Mouse (Mus musculus): ENCODE results near the gene Ap1s3. TPM values are rescaled to one million over a fixed set of nuclear protein-coding genes. Genes with fewer than 3 reads are reported as not detected.
"Not testable (repeated sequence)": the region's sequence is repeated elsewhere in the genome, so short reads cannot be mapped to it uniquely, and the experiment has no call there.

Ap1s3 gene
- polyA plus RNA-seq, 1 experiment from 2014 or later = 0.39 TPM

DNA sequence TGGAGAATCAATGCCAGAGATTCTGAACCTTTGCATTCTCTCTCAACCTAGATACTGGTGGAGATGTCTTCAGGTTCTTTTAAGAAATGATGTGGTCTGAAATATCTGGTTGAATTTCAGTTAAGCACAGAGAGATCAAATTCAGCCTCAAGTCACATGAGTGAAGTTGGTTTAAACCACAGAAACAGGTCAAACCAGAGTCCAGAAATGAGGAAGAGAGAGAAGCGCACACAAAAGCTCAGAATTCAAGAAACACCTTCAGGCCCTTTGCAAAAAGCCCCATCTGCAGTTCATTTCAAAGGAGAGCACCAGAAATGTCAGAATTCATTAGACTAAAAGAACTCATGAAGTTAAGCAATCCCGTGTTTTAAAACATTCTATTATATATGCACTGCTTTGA is 52.3 kb downstream of the Ap1s3 start:
- no peak overlapping the region for H3K4me2 ChIP-seq (replicated peaks)
- no peak overlapping the region for H3K4me3 ChIP-seq (replicated peaks)
- no peaks in the 10 kb centered on the region for H3K9me3 ChIP-seq
- no peaks in the 10 kb centered on the region for H3K36me3 ChIP-seq
- H3K9ac ChIP-seq = no peak overlapping the region
- no peak overlapping the region for H3K27ac ChIP-seq
- ATAC-seq = no peak
- WGBS = 87% methylated on average over 2 of the region's 2 CpGs
- no peaks in the 10 kb centered on the region for H3K4me1 ChIP-seq (replicated peaks)
- H3K27me3 ChIP-seq (replicated peaks) = no peaks in the 10 kb centered on the region

DNA sequence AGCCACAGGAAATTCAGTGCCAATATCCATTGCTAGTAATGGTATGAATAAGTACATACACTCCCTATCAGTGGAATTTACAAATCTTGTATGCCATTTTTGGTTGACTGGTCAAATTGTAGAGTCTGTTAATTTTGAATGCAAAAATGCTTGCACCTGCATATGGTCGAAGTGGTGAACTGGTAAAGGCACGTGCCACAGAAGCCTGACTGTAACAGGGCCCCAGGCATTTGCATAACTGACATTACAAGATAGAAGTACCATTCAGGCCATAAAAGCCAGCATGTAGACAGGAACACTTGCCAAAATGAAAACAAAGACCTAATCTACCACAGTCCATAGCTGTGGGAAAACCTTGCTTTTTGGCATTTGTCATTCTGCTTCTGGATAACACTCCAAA is 55.3 kb downstream of the Ap1s3 start:
- H3K9me3 ChIP-seq = no peaks in the 10 kb centered on the region
- no peak overlapping the region for H3K9ac ChIP-seq
- H3K4me2 ChIP-seq (replicated peaks) = no peak overlapping the region
- 89% methylated on average over 2 of the region's 2 CpGs for WGBS
- H3K27ac ChIP-seq = no peak overlapping the region
- H3K4me3 ChIP-seq (replicated peaks) = no peak overlapping the region
- no peak for ATAC-seq
- H3K4me1 ChIP-seq (replicated peaks) = no peaks in the 10 kb centered on the region
- H3K27me3 ChIP-seq (replicated peaks) = no peaks in the 10 kb centered on the region
- no peaks in the 10 kb centered on the region for H3K36me3 ChIP-seq

DNA sequence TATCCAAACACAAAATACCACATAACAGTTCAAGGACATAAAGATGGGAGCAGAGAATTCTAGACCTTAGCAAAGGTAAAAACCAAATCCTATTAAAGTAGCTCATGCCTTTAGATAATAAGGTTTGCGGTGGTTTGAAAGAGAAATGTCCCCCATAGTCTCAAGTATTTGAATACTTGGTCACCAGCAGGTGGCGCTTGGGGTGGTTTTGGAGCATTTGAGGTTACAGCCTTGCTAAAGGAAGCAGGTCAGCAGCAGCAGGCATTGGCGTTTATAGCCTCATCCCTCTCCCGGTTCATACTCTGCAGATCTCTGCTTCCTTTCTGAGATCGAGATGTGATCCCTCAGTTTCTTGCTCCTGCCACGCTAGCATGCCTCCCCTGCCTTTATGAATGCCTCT is 57.3 kb downstream of the Ap1s3 start:
- Histone ChIP-seq H3K9ac (no peak overlapping the region), H3K36me3 (no peaks in the 10 kb centered on the region), H3K27ac (no peak overlapping the region), H3K4me3 (replicated peaks) (no peak overlapping the region), H3K4me1 (replicated peaks) (no peaks in the 10 kb centered on the region), H3K4me2 (replicated peaks) (no peak overlapping the region), H3K27me3 (replicated peaks) (no peaks in the 10 kb centered on the region), H3K9me3 (no peaks in the 10 kb centered on the region)
- no peak for ATAC-seq
- WGBS = 95% methylated on average over 6 of the region's 6 CpGs

DNA sequence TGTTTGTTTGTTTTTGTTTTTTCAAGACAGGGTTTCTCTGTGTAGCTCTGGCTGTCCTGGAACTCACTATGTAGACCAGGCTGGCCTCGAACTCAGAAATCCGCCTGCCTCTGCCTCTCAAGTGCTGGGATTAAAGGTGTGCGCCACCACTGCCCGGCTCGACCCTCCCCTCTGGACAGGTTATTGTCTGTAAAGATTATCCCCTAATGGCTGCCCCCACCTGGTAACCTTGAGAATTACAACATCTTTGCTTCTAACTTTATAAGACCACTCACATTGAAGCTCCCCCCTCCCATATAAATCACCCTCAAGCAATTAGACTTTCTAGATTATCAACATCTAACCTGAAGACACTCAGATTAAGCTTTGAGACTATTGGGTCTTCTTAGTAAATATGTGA is 60.5 kb downstream of the Ap1s3 start:
- H3K4me2 ChIP-seq (replicated peaks); ATAC-seq; H3K36me3 ChIP-seq; H3K27me3 ChIP-seq (replicated peaks); H3K9ac ChIP-seq; H3K9me3 ChIP-seq; H3K27ac ChIP-seq; H3K4me3 ChIP-seq (replicated peaks); H3K4me1 ChIP-seq (replicated peaks): not testable (repeated sequence)
- WGBS = over 99% methylated on average over 5 of the region's 5 CpGs

DNA sequence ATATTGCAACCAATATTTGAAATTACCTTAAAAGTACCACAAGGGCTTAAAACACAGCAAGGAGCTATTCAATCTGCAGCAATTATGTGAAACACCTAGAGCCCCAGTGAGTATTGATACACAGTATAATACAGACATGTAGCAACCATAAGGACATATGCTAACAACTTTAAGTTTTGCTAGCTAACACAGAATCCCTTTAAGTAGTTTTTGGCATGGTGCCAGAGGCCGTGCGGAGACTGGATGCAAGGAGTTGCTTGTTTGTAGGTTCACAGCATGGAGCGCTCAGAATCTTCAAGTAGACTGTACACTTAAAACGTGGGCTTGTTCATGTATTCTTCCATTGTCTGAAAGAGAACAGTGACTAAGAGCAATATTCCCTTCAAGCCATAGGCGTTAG is 62.9 kb downstream of the Ap1s3 start:
- H3K27me3 ChIP-seq (replicated peaks); ATAC-seq; H3K9me3 ChIP-seq; H3K27ac ChIP-seq; H3K4me3 ChIP-seq (replicated peaks); H3K4me2 ChIP-seq (replicated peaks); H3K4me1 ChIP-seq (replicated peaks); H3K36me3 ChIP-seq; H3K9ac ChIP-seq: not testable (repeated sequence)
- WGBS = 49% methylated on average over 5 of the region's 5 CpGs

- ATAC-seq = no peak
- no peak overlapping the region for H3K4me2 ChIP-seq (replicated peaks)
- H3K27ac ChIP-seq = no peak overlapping the region
- no peak overlapping the region for H3K9ac ChIP-seq
- no peaks in the 10 kb centered on the region for H3K36me3 ChIP-seq
- 80% methylated on average over 2 of the region's 2 CpGs for WGBS
- H3K4me1 ChIP-seq (replicated peaks) = no peaks in the 10 kb centered on the region
- H3K4me3 ChIP-seq (replicated peaks) = no peak overlapping the region
- H3K9me3 ChIP-seq = no peaks in the 10 kb centered on the region
- H3K27me3 ChIP-seq (replicated peaks) = no peaks in the 10 kb centered on the region
These were observed 69.3 kb downstream of the Ap1s3 start for GRCm38 (mm10) chr1:79602500-79602899.

DNA sequence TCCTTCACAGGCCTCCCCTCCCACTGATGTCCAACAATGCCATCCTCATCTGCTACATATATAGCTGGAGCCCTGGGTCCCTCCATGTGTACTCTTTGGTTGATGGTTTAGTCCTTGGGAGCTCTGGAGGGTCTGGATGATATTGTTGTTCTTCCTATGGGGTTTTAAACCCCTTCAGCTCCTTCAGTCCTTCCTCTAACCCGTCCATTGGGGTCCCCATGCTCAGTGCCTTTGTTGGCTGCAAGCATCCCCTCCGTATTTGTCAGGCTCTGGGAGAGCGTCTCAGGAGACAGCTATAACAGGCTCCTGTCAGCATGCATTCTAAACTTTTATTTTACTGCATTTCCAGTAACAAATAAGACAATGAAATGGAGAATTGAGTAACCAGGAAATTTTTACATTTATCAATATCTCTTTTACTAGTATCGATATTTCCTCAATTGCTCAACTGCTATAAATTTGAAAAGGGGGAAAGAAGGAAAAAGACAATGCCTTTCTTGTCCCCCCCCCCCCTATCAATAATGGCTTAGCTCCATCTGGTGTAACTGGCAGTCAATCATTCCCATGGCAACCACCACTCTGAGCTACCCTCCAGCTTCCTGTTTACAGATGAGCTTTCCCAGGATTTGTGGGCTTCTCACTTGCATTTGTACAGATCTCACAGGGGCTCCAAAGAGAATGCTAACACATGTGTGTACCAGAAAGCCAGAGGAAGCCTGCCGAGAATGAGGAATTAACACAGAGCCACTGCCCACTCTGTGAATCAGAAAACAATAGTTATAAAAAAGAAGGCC is 73.2 kb downstream of the Ap1s3 start:
- Histone ChIP-seq H3K9me3 (no peaks in the 10 kb centered on the region), H3K27ac (no peak overlapping the region), H3K27me3 (replicated peaks) (no peaks in the 10 kb centered on the region), H3K4me3 (replicated peaks) (no peak overlapping the region), H3K36me3 (no peaks in the 10 kb centered on the region), H3K9ac (no peak overlapping the region), H3K4me2 (replicated peaks) (no peak overlapping the region), H3K4me1 (replicated peaks) (no peaks in the 10 kb centered on the region)
- WGBS = 53% methylated on average over 5 of the region's 5 CpGs
- no peak for ATAC-seq

DNA sequence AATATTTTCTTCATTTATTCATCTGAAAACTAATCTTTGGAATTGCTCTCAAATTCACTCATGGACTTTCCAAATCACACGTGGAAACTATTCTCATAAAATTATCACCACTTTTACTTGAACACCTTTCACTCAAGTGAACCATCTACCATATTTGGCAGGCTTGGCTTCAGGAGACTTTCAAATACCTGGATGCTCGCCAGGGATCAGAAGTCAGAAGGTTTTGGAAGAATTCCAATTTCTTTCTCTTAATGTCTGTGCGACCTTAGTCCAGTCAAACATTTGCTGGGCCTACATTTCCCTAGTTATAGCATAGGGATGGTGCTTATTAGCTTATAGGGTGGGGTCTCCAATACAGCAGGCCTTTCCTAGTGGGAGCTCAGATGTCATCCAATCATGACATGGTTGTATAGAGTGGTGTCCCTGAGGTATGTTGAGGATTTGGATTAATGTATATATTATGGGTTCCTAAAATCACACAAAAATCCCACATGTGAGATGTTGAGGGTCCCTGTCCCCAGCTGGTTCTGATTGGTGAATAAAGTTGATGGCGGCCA is 79.0 kb downstream of the Ap1s3 start:
- no peaks in the 10 kb centered on the region for H3K4me1 ChIP-seq (replicated peaks)
- no peak overlapping the region for H3K4me3 ChIP-seq (replicated peaks)
- H3K4me2 ChIP-seq (replicated peaks) = no peak overlapping the region
- 64% methylated on average over 4 of the region's 4 CpGs for WGBS
- H3K27ac ChIP-seq = no peak overlapping the region
- H3K36me3 ChIP-seq = no peaks in the 10 kb centered on the region
- no peak overlapping the region for H3K9ac ChIP-seq
- no peak for ATAC-seq
- H3K27me3 ChIP-seq (replicated peaks) = no peaks in the 10 kb centered on the region
- H3K9me3 ChIP-seq = no peaks in the 10 kb centered on the region

DNA sequence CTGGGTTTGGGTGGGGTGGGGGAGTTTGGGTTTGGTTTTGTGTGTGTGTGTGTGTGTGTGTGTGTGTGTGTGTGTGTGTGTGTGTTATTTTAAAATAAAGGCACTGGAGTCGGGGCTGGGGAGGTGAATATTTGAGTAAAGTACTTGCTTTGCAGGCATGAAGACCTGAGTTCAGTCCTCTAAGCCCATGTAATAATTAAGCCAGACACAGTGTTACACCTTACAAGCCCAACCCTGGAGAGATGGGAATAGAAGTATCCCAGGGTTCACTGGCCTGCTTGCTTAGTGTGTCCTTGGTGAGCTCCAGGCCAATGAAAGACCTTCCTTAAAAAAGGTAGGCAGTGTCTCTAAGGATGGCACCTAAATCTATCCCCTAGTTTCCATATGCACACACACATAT is 80.7 kb downstream of the Ap1s3 start:
- Histone ChIP-seq H3K27me3 (replicated peaks) (no peaks in the 10 kb centered on the region), H3K9me3 (no peaks in the 10 kb centered on the region), H3K4me2 (replicated peaks) (no peak overlapping the region), H3K9ac (no peak overlapping the region), H3K27ac (no peak overlapping the region), H3K4me3 (replicated peaks) (no peak overlapping the region), H3K36me3 (no peaks in the 10 kb centered on the region), H3K4me1 (replicated peaks) (no peaks in the 10 kb centered on the region)
- 92% methylated on average over 1 of the region's 1 CpGs for WGBS
- no peak for ATAC-seq

GRCm38 (mm10) chr1:79589971-79590763 is 81.6 kb downstream of the Ap1s3 start:
- Histone ChIP-seq H3K27me3 (replicated peaks) (no peaks in the 10 kb centered on the region), H3K9me3 (no peaks in the 10 kb centered on the region), H3K4me3 (replicated peaks) (no peak overlapping the region), H3K36me3 (no peaks in the 10 kb centered on the region), H3K4me2 (replicated peaks) (no peak overlapping the region), H3K4me1 (replicated peaks) (no peaks in the 10 kb centered on the region), H3K27ac (no peak overlapping the region), H3K9ac (no peak overlapping the region)
- ATAC-seq = no peak
- WGBS = 77% methylated on average over 4 of the region's 4 CpGs

DNA sequence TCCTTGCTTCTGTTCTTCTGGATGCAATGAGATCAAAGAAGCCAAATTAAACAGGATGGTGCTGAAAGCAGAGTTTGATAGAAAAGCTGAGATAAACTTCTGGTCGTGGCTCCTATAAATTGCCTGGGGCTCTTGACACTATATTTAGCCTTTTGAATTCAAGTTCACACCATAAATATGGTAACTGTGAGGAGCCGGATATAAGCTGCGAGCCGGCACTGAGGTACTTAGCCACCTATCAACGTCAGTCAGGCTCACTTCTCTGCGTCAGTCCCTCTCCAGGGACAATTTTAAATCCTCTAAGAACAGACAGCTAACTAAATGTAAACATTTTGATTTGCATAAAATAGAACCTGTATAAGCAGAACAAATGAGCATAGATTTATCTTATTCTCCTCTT is 82.3 kb downstream of the Ap1s3 start:
- Histone ChIP-seq H3K4me1 (replicated peaks) (no peaks in the 10 kb centered on the region), H3K9me3 (no peaks in the 10 kb centered on the region), H3K4me3 (replicated peaks) (no peak overlapping the region), H3K9ac (no peak overlapping the region), H3K27me3 (replicated peaks) (no peaks in the 10 kb centered on the region), H3K4me2 (replicated peaks) (no peak overlapping the region), H3K36me3 (no peaks in the 10 kb centered on the region), H3K27ac (no peak overlapping the region)
- no peak for ATAC-seq
- WGBS = 51% methylated on average over 6 of the region's 6 CpGs

GRCm38 (mm10) chr1:79581136-79581679 is 90.6 kb downstream of the Ap1s3 start:
- Histone ChIP-seq H3K27ac (no peak overlapping the region), H3K36me3 (no peaks in the 10 kb centered on the region), H3K4me1 (replicated peaks) (no peaks in the 10 kb centered on the region; the same call in 1 of the 2 replicates), H3K27me3 (replicated peaks) (no peaks in the 10 kb centered on the region), H3K9me3 (no peaks in the 10 kb centered on the region), H3K9ac (0 out of 2 replicates have a peak overlapping the region, but pooled peaks have one; percentile 2), H3K4me3 (replicated peaks) (peak overlapping the region; percentile 29), H3K4me2 (replicated peaks) (peak overlapping the region; percentile 57)
- 7% methylated on average over 15 of the region's 15 CpGs for WGBS
- ATAC-seq = peak; percentile 69

Data from intestine, embryonic 15.5 days (tissue).